Mouse (Mus musculus): ENCODE results near the gene Pno1. TPM values are rescaled to one million over a fixed set of nuclear protein-coding genes. Genes with fewer than 3 reads are reported as not detected.

Pno1 gene
- polyA plus RNA-seq, 1 experiment from 2014 or later = 55.1 TPM

- Histone ChIP-seq H3K27me3 (replicated peaks; ENCODE audit: control insufficient read depth, insufficient read depth, low read length) (no peaks in the 10 kb centered on the region), H3K9me3 (ENCODE audit: control insufficient read depth, low read length) (no peaks in the 10 kb centered on the region), H3K9ac (ENCODE audit: low read depth, low read length) (no peak overlapping the region), H3K36me3 (ENCODE audit: control insufficient read depth, insufficient read depth, low read length) (no peaks in the 10 kb centered on the region), H3K4me3 (ENCODE audit: low read length) (no peak overlapping the region), H3K4me1 (ENCODE audit: control insufficient read depth, insufficient read depth, low read depth, low read length) (peaks cover 17% of the 10 kb centered on the region), H3K27ac (ENCODE audit: low read depth, low read length) (no peak overlapping the region), H3K4me2 (ENCODE audit: low read length) (no peak overlapping the region)
- no peak for ATAC-seq
- WGBS = 74% methylated on average over 1 of the region's 1 CpGs
Observed at GRCm38 (mm10) chr11:17163956-17164355, 47.4 kb downstream of the Pno1 start.

- WGBS = 2% methylated on average over 12 of the region's 12 CpGs
- no peaks in the 10 kb centered on the region for H3K9me3 ChIP-seq (ENCODE audit: control insufficient read depth, low read length)
- H3K36me3 ChIP-seq (ENCODE audit: control insufficient read depth, insufficient read depth, low read length) = no peaks in the 10 kb centered on the region
- H3K4me2 ChIP-seq (ENCODE audit: low read length) = peak overlapping the region; percentile 60
- H3K27me3 ChIP-seq (replicated peaks; ENCODE audit: control insufficient read depth, insufficient read depth, low read length) = no peaks in the 10 kb centered on the region
- peak overlapping the region; percentile 99 for H3K9ac ChIP-seq (ENCODE audit: low read depth, low read length)
- H3K4me3 ChIP-seq (ENCODE audit: low read length) = peak overlapping the region; percentile 99
- H3K4me1 ChIP-seq (ENCODE audit: control insufficient read depth, insufficient read depth, low read depth, low read length) = peaks cover 18% of the 10 kb centered on the region
- peak overlapping the region; percentile 98 for H3K27ac ChIP-seq (ENCODE audit: low read depth, low read length)
- ATAC-seq = no peak
Observed at GRCm38 (mm10) chr11:17160242-17160641, 51.1 kb downstream of the Pno1 start.

GRCm38 (mm10) chr11:17159738-17160241, 51.6 kb downstream of the Pno1 start:
- peak; percentile 23 for ATAC-seq
- peak overlapping the region; percentile 60 for H3K4me2 ChIP-seq (ENCODE audit: low read length)
- no peaks in the 10 kb centered on the region for H3K9me3 ChIP-seq (ENCODE audit: control insufficient read depth, low read length)
- H3K9ac ChIP-seq (ENCODE audit: low read depth, low read length) = peak overlapping the region; percentile 99
- peaks cover 18% of the 10 kb centered on the region for H3K4me1 ChIP-seq (ENCODE audit: control insufficient read depth, insufficient read depth, low read depth, low read length)
- H3K27ac ChIP-seq (ENCODE audit: low read depth, low read length) = peak overlapping the region; percentile 98
- H3K4me3 ChIP-seq (ENCODE audit: low read length) = peak overlapping the region; percentile 99
- no peaks in the 10 kb centered on the region for H3K36me3 ChIP-seq (ENCODE audit: control insufficient read depth, insufficient read depth, low read length)
- H3K27me3 ChIP-seq (replicated peaks; ENCODE audit: control insufficient read depth, insufficient read depth, low read length) = no peaks in the 10 kb centered on the region
- WGBS = under 1% methylated on average over 45 of the region's 46 CpGs

GRCm38 (mm10) chr11:17158858-17159737, 52.3 kb downstream of the Pno1 start, which contains the start of gene Ppp3r1:
Gene Ppp3r1, plus strand, starts transcription at chr11:17159263.
- Histone ChIP-seq H3K4me3 (ENCODE audit: low read length) (peak within 1 kb of the TSS; percentile 99), H3K4me2 (ENCODE audit: low read length) (peak within 1 kb of the TSS; percentile 66), H3K9ac (ENCODE audit: low read depth, low read length) (peak within 1 kb of the TSS; percentile 99), H3K4me1 (ENCODE audit: control insufficient read depth, insufficient read depth, low read depth, low read length) (peaks cover 18% of the 10 kb centered on the region), H3K27ac (ENCODE audit: low read depth, low read length) (peak within 1 kb of the TSS; percentile 98), H3K27me3 (replicated peaks; ENCODE audit: control insufficient read depth, insufficient read depth, low read length) (no peaks in the 10 kb centered on the region), H3K9me3 (ENCODE audit: control insufficient read depth, low read length) (no peaks in the 10 kb centered on the region), H3K36me3 (ENCODE audit: control insufficient read depth, insufficient read depth, low read length) (no peaks in the 10 kb centered on the region)
- ATAC-seq = peak; percentile 98
- WGBS = under 1% methylated on average over 56 of the region's 89 CpGs

Other genes starting within 250 kb of the Pno1 start
- gene Cnrip1, start 160.0 kb downstream of the Pno1 start, polyA plus RNA-seq (2015; fragmentation: Nextera tagmentation; extraction: Ambion mirVana) = 162 and 189 TPM in 2 replicates
- 3.9 and 4.1 TPM in 2 replicates for gene Plek, start 159.2 kb downstream of the Pno1 start, polyA plus RNA-seq (2015; fragmentation: Nextera tagmentation; extraction: Ambion mirVana)
- 220 and 236 TPM in 2 replicates for gene Ppp3r1, start 52.3 kb downstream of the Pno1 start, polyA plus RNA-seq (2015; fragmentation: Nextera tagmentation; extraction: Ambion mirVana)
- gene Wdr92, start 29.5 kb downstream of the Pno1 start, polyA plus RNA-seq (2015; fragmentation: Nextera tagmentation; extraction: Ambion mirVana) = 18.0 TPM in 2 replicates
- 142 and 157 TPM in 2 replicates for gene C1d, start 46.0 kb upstream of the Pno1 start, polyA plus RNA-seq (2015; fragmentation: Nextera tagmentation; extraction: Ambion mirVana)

All from hindbrain, embryonic 16.5 days (tissue).